Mouse (Mus musculus): ENCODE measurements at regions not wholly inside any gene's neighbourhood (a gene's known extent, or its start where the extent isn't known, plus 50 kb on each side); places are given as distances from the start of the nearest gene placed in this dataset.

DNA sequence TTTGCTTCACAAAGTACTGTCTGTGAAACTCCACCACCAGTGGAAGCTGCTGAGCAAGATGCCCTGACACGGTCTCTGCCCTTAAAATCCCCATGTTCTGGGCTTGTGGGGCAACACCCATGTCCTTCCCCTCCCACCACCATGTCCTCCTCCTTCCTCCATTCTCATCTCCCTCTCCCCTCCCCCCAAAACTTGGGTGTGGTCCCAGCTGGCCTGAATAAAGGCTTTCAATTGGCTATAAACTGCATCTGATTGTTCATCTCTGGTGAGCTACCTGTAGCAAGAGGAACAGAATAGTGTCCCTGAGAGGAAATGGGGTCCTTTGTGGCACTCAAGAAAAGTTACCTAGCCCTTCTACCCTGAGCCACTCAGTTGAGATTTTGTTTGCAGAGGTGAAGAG lies 91.8 kb downstream of the Slc16a9 start:
- no peak for DNase-seq

DNA sequence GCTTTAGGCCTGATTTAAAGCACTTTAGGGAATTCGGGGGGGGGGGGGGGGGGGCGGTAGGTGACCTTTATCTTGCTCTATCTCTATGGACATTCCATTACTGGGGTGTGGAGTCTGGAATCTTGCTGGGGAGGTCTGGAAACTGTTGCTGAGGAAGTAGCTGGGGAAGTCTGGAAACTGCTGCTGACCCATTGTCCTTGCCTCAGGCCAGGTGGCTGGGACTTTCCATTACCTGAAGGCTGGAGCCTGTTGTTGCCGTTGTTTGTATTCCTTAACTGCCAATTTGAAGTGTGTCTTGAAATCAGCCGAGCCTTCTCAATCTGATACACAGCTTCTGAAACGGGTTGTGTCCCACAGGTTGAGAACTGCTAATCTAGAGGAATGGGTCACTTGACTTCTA lies 80.9 kb upstream of the Fam13c start:
- DNase-seq, result no peak

DNA sequence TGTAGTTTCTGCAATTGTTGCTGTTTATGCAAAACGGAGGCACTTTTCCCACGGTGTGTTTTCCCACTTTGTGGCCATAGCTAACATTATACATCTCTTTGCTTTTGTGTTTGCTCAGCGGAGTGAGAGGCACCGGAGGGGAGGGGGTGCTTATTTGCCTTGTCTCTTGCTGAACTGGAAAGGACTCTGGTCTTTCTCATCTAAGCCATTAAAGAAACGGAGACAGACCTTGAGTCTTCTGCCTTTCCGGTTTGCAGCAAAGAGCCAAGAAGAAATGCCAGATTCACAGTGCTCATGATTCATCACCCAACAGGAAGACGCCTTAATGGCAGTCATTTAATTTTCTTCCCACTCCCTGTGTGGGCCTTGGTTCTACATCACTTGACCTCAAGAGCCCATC lies 80.4 kb upstream of the Fam13c start:
- DNase-seq, result no peak

DNA sequence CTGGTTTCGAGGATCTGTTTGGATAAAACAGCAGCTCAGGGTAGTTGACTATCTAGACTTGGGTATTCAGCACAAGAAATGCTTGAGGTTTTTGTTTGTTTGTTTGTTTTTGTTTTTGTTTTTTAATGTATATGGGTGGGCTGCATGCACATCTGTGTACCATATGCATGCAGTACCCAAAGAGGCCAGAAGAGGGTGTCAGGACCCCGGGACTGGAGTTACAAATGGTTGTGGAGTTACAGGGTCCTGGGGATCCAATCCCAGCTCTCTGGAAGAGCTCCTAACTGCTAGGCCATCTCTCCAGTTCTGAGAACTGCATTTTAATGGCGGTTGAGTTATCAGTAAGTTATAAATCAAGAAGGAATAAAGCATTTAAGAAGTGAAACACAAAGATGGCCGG lies 77.2 kb upstream of the Fam13c start:
- DNase-seq, result no peak

DNA sequence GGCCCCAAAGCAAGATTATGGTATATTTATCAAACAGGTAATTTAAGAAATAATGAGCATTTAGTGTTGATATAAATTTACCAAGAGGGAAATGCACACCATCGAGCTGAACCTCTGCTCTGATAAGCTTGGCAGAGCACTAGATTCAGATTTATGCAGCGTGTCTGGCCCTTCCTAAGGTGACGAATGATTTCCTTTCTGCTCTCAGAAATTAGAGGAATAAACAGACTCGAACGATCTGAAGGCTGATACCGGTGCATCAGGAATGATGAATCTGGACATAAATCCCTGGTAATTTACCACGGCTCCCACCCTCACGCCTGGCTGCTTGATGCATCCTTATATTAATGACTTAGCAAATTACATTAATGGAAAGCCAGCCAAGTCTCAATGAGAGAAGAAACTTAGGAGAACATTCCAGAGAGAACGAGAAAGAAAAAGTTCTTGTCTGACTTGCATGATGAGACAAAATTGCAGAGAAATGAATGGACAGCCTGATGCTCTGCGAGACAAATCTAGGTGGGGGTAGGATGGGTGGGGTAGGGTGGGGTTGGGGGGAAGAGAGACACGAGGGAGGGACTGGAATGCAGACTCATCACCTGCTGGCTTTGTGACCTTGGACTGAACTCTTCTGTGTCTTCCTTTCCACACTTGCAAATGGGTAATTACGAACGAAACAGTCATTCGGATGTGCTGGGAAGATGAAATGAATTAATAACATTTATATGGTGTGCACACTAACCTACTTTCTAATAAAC lies 75.9 kb upstream of the Fam13c start:
- no peak for DNase-seq

DNA sequence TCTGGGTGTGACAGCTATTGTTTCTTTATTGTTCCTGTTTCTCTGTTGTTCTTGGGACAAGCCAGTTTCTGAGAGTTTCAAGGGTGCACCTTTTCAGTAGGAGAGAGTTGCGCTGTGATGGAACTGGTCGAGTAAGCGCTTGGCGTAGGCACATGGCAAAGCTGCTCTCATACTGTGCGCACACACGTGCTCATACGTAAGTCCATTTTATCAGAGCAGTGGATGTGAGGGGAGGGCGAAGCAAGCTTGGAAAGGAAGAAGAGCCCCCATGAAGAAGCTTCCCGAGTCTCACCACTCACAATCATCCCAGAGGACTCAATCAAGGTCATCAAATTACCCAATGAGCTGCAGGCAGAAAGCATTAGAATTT lies 75.3 kb upstream of the Fam13c start:
- no peak for DNase-seq

DNA sequence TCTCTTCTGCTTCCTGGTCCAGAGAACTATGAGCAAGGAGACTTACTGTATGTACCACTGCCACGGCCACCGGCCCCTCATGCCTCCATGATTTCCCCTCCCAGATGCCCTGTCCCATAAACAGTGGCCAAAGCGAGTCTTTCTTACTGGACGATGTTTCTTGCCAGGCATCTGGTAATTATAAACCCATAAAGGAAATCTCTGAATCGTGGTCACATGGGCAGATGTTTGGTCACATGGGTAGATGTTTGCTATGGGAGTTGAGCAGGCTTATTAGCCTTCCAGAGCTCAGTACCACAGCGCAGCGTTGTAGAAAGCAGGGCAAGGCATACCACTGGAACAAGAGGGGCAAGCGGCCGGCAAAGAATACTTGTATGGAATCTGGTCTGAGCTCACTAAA lies 74.8 kb upstream of the Fam13c start:
- no peak for DNase-seq

DNA sequence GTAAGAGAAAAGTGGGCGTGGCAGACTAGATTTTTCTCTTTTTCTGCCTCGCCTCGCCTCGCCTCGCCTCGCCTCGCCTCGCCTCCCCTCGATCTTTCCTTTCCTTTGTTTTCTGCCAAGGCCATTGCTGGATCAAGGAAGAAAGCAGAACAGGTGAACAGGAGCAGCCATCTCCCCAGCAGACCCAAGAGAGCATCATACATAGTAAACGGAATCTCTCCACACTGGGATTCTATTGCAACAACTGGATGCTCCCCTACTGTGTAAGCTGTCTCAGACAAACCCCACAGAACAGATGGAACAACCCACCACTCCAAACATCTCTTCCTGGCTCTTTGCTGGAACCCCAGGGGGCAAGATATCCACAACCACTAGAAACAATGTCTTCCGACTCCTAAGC lies 72.4 kb upstream of the Fam13c start:
- DNase-seq, result no peak

DNA sequence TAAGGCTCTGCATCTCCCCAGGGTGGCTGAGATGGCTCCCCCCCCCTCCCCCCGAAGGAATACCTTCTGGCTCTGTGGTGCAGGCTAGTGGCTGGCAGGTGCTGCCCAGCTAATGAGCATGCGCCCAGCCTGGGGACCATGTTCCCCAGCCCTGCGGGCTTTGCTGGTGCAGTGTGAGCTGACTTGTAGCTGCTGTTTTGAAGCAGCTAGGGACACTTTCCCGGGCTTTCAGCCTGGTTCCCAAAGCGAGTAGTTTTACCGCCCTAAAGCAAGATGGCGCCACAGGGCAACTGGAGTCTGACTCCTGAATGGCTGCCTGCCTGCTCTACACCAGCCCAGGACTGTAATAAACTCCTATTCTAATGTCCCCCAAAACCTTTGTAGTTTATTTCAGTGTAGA lies 71.6 kb upstream of the Fam13c start:
- no peak for DNase-seq

DNA sequence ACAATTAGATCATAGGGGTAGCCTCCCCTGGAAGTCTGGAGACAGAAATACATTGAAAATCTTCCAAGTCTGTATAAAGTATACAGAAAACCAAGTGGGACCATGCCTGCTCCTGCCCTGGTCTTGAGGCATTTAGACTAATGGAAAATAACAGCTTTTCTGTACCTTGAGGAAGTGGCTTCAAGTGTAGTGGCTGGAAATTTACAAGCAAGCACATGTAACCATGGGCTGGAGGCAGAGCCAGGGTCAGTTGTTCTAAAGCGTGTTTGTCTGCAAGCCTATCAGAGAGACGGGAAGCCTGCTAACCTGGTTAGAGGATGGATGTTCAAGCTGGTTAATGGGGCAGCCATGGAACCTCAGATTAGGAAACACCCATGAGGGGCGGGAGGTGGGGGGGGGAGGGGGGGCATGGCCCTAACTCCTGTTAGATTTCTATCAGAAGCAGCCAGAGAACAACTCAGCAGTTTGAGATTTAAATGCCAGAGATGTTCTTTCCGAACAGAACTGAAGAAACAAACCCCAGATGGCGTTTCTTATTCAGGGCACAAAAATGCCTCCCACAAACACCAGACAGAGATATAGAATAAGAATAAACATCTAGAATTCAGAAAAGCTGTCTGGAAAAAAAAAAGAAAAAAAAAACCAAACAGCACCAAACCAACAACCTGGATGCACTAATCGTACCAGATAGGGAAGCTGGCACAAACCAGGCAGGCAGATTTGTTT lies 67.7 kb upstream of the Fam13c start:
- no peak for DNase-seq

DNA sequence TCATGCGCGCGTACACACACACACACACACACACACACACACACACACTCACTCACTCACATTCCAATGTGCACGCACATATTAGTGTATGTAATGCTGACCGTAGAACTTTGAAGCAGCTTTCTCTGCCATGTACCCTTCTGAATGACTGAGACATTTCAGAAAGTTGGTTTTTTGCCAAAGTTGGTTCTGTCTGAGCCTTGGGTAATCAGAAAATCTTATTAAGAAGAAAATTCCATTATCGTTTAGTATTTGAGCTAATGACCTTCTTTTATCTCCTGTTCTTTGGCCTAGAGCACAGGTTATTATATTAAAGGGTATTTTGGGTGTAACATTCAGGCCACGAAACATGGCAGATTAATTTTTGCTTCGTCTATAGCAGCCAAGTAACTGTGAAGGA lies 67.1 kb upstream of the Fam13c start:
- no peak for DNase-seq

DNA sequence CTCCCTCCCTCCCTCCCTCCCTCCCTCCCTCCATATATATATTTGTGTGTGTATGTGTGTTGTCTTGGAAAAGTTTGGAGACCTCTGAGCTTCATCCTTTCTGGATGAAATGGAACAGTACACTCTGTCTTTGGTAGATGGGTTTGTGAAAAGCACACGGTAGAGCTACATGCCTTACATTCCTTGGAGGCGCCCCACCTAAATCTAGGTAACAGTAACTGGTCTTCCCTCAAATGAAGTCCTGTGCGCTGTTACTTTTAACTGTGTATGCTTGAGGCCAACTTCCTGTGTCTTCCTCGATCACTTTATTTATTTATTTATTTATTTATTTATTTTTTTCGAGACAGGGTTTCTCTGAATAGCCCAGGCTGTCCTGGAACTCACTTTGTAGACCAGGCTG lies 66.4 kb upstream of the Fam13c start:
- DNase-seq, result no peak

DNA sequence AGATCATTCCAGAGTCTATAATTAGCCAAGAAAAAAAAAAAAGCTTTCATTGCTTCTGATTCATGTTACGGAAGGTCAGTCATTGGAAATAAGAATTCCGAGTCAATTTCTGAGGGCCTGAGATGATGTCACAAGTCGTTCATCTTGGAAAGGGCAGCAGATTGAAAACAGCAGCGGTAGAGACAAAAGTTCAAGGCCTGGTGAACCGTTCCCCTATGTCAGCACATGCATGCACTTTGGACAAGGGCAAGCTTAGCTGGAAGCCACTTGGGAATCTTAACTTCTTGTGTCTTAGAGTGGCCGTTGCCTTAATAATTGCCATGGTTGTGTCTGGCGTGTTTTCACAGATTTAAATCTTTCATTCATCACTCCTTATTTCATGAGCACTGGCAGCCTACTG lies 65.6 kb upstream of the Fam13c start:
- no peak for DNase-seq

DNA sequence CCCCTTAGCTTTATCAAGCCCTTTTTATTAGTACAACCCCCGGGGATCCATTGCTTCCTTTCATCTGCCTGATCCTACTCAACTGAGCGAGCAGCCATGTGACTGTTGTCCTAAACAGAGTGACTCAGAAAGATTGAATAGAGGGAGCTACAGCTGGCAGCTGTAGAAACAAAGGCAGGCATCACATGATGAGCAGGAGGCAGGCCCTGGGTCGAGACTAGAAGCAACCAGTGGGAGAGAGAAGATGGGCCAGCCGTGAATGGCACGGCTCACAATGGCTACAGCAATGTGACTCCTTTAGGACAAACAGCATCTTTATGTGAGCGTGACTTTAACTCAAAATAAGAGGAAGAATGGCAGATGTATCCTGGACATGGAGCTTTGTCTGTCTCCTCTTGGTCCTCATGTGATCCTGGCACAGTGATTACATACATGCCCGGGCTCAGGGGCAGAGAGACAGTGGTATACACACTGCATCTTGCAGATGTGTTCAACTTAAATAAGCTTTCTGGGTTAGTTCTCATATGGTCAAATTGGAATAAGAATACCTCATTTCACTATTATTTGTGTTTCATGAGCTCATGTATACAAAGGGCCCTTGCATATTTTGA lies 60.1 kb upstream of the Fam13c start:
- DNase-seq, result no peak

DNA sequence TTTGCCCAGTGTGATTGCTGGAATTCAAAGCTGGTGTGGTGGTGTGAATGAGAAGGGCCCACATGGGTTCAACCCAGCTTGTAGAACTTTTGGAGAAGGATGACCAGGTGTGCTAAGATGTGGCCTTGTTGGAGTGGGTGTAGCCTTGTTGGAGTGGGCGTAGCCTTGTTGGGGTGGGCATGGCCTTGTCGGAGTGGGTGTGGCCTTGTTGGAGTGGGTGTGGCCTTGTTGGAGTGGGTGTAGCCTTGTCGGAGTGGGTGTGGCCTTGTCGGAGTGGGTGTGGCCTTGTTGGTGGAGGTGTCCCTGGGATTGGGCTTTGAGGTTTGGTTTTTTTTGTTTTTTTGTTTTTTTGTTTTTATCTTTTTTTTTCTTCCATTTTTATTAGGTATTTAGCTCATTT lies 55.6 kb upstream of the Fam13c start:
- peak in 1 of 2 experiments; percentile 7 for DNase-seq

DNA sequence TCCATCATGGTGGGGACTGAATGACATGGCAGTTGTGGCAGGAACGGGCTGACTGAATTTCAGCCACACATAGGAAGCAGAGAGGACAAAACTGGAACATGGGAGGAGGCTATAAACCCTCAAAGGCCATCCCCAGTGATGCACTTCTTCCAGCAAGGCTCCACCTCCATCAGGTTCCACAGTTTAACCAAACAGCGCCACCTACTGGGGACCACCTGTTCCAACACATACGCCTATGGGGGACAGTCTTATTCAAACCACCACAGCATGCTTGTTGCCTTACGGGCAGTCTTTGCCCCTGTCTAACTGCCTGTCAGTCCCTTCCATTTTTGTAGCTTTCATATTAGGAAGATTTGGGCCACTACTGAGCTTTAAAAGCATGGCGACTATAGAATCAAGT lies 52.6 kb upstream of the Fam13c start:
- DNase-seq, result no peak
